Mouse (Mus musculus): ENCODE results near the gene Gpr45.
A peak's percentile ranks its signal among the peaks of the same experiment; 100 is the strongest.
"Not testable (repeated sequence)": the region's sequence is repeated elsewhere in the genome, so short reads cannot be mapped to it uniquely, and the experiment has no call there.

Gene Gpr45

GRCm38 (mm10) chr1:42952734-42953481 is at the start of gene Gpr45:
Gene Gpr45, plus strand, starts transcription at chr1:42952872.
- peak; percentile 48 for DNase-seq (ENCODE audit: low read depth, low spot score)

GRCm38 (mm10) chr1:42905148-42905547 is 47.5 kb upstream of the Gpr45 start:
- no peak for DNase-seq (ENCODE audit: low read depth, low spot score)

GRCm38 (mm10) chr1:42906696-42907095 is 46.0 kb upstream of the Gpr45 start:
- DNase-seq (ENCODE audit: low read depth, low spot score), result no peak

DNA sequence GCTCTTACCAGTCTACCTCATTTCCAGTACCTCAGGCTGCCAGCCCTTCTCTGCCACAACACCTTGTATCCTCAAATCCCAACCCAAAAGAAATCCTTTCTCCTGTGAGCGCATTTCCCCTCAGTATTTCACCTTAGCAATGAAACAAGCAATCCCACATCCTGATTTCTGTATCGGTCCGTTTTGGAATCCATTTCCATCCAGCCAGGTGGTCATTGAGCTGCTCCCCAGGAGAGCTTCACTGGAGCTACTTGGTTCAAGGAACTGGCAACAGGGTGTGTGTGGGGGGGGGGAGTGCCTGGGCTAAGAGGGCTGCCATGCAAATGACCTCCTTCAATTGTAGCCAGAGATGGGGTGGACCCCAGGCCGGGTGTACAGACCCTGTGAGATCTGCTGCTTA is 45.5 kb upstream of the Gpr45 start:
- DNase-seq (ENCODE audit: low read depth, low spot score), result peak; percentile 57

GRCm38 (mm10) chr1:42915062-42915461 is 37.6 kb upstream of the Gpr45 start:
- DNase-seq (ENCODE audit: low read depth, low spot score), result peak; percentile 49

DNA sequence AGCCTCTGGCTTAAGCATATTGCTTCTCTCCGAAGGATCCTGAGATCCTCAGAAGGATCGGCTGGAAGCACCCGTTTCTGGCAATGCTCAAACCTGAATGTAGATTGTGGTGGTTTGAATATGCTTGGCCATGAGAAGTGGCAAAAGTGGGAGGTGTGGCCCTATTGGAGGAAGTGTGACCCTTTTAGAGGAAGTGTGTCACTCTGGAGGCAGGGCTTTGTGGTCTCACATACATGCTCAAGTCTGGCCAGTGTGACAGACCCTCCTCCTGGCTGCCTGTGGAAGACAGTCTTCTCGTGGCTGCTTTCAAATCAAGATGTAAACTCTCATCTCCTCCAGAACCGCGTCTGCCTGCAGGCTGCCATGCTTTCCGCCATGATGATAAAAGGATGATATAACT is 36.0 kb upstream of the Gpr45 start:
- no peak for DNase-seq (ENCODE audit: low read depth, low spot score)

DNA sequence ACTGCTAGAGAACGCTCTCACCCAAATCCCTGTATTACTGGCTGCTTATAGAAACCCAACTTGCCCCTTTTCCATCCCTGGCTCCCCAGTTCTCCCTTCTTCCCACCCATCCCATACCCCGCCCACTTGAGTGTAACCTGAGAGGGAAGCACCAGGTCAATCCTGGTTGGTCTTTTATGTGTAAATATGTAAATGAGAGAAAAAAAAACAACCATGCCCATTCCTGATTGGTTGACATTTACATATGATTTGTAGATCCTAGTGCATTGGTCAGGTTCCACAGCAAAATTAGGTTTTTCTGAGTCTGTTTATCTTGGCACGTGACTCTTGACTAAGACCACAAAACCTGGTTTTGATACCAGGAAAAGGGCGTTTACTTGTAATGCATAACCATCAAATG is 34.8 kb upstream of the Gpr45 start:
- DNase-seq (ENCODE audit: low read depth, low spot score), result peak; percentile 86

DNA sequence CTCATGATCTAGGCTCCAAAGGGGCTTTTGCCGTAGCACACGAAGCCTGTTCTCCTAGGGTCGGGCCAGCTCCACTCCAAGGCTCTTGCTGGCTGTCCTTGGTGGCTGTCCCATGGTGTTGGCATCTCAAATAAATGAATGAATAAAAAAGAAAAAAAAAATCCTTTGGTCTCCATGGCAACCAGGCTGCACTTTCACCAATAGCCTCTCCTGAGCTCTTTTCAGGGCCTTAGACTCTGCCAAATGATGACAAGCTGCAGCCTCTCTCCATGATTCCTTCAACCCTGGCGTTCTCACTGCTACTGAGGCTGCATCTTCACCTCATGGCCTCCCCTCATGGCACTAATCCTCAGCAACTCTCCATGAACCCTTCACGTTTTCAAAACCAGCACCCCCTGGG is 28.7 kb upstream of the Gpr45 start:
- no peak for DNase-seq (ENCODE audit: low read depth, low spot score)

GRCm38 (mm10) chr1:42933613-42934012 is 19.1 kb upstream of the Gpr45 start:
- DNase-seq (ENCODE audit: low read depth, low spot score), result no peak

DNA sequence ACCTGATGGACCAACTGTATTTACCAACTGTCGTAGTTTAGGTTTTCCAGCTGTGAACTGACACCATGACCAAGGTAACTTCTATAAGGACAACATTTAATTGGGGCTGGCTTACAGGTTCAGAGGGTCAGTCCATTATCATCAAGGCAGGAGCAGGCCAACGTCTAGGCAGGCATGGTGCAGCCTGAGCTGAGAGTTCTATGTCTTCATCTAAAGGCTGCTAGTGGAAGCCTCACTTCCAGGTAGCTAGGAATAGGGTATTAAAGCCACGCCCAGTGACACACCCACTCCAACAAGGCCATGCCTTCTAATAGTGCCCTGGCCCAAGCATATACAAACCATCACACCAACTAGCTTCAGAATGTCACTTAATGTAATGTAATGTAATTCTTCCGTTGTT is 4.2 kb upstream of the Gpr45 start:
- no peak for DNase-seq (ENCODE audit: low read depth, low spot score)

DNA sequence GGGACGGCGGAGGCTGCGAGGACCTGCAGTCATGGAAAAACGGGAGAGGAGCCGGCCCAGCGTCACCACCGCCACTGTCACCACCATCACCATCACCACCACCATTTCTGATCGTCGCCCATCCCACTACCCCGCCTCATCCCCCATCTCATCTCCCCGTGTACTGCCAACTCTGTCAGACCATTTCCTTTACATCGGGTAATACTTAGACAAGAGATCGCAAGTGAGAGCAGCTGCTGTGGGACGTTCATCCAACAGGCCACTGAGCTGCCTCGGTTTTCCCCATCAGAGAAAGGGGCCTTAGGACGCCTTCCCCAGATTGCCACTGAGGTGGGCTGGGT is 780 bp downstream of the Gpr45 start:
- peak; percentile 16 for DNase-seq (ENCODE audit: low read depth, low spot score)

GRCm38 (mm10) chr1:42956828-42957227 is 4.2 kb downstream of the Gpr45 start:
- DNase-seq (ENCODE audit: low read depth, low spot score), result no peak

DNA sequence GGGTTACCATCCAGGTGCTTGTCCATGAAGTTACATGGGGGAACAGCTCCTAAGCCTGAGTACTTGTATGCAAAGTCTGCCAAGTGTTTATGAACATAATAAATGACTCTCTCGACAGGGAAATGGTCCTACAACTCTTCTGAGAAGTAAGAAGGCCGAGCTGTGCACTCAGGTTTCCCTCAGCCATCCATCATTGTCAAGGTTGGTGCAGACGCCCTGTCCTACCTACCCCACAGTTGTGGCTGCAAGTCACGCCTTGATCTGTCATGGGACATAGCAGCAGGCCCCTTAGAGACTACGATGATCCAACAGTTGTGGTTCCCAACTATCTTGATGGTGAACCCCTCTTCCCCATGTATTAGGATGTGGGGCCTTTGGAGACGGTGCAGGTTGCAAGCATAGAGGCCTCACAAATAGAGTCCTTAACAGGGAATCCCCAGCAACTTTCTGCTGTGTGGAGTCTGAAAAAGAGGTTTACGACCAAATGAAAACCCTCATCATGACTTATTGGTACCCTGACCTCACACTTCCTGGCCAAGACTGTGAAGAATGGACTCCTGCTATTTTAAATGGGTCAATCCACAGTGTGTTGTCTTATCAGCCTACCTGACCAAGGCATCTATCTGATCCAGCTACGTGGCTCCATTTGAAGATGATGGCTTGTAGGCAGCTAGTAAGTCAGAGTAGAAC is 30.6 kb downstream of the Gpr45 start:
- DNase-seq (ENCODE audit: low read depth, low spot score), result no peak

DNA sequence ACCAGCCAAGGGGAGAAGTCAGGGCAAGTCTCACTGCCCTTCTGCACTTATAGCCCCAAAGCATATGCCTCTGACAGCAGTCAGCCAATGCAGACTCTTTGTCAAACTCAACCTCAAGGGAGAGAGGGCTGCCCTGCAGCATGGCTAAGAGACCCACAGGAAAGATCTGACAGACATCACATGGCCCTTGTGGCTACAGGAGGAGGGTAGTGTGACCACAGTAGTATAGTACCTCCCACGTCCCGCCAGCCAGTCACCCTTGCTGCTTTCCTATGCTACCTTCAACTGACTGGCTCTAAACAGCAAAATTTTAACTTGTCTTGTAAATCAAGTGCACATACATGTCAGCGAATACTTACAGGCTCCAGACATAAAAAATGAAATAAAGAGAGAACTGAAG is 31.4 kb downstream of the Gpr45 start:
- no peak for DNase-seq (ENCODE audit: low read depth, low spot score)

- no peak for DNase-seq (ENCODE audit: low read depth, low spot score)
These were observed 36.3 kb downstream of the Gpr45 start for GRCm38 (mm10) chr1:42988996-42989395.

DNA sequence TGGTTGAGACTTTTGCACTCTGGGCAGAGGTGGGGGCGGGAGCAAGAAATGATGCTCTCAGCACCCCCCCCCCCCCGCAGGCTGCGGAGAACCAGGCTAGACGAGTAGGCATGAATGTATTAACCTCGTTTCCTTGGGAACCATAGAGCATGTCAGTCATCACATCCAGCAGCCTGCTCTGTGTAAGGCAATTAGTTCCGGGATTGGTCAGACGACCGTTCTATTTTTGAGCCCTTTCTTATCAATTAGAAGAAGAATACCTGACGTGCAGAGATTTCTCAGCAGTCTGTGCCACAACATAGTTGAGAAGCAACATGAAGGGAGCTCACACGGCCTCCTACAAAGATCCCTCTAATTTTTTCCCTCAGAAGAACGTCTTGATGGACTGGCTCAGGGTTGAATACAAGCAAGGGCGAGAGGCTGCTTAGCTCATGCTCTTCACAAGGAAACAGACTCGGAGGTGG is 53.4 kb downstream of the Gpr45 start:
- DNase-seq (ENCODE audit: low read depth, low spot score), result no peak

- DNase-seq (ENCODE audit: low read depth, low spot score), result no peak
These were observed 53.9 kb downstream of the Gpr45 start for GRCm38 (mm10) chr1:43006524-43006923.

DNA sequence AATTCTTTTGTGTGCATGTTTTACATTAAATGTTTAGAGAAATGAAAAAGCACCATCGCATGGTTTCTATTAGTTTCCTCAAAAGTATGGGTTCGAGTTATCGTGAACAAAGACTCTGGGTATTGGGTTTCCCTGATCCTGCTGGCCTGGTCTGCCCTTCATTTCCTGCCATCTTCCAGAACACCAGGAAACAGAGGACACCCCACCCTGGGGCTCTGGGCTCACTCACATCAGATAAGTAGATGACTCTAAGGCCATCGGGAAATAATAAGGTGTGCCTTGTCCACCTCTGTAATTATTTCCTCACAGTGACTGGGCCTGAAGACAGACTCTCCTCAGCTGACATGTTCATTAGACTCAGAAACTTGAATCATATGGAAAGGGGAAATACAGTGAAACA is 57.8 kb downstream of the Gpr45 start:
- DNase-seq (ENCODE audit: low read depth, low spot score), result no peak

- not testable (repeated sequence) for DNase-seq (ENCODE audit: low read depth, low spot score)
These were observed 62.5 kb downstream of the Gpr45 start for GRCm38 (mm10) chr1:43015153-43015685.

DNA sequence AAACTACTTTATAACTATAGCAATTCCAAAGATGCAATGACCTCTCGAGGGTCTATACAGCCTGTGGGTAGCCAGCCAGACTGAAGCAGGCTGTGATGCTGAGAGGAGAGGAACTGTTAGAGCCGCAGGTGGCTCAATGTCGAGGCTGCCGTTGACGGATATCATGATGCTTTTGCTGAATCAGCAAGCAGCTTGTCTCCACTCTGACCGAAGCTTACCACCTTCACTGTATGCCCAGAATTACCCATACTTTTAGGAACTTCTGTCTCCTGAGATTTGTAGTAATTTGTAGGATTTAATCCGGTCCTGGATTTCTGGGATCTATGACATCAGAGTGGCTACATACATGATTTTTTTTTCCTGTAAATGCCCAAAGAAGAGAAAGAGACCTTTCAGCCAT is 83.3 kb downstream of the Gpr45 start:
- no peak for DNase-seq (ENCODE audit: low read depth, low spot score)

DNA sequence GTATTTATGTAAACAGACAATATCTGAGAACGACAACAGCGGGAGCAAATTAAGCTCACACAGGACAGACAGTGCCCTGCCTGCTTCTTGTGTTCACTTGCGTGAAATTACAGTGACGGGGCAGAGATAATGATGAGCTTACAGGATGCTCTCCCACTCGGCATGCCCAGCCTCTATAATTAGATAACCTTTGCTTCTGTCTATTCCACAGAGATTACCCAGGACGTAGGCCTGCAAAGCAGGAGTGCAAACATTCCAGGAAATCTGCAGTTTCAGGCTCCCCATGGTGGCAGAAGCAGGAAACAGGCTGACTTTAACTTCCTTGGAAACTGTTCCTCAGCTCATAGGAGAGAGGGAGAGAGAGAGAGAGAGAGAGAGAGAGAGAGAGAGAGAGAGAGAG is 89.6 kb downstream of the Gpr45 start:
- DNase-seq (ENCODE audit: low read depth, low spot score), result no peak

DNA sequence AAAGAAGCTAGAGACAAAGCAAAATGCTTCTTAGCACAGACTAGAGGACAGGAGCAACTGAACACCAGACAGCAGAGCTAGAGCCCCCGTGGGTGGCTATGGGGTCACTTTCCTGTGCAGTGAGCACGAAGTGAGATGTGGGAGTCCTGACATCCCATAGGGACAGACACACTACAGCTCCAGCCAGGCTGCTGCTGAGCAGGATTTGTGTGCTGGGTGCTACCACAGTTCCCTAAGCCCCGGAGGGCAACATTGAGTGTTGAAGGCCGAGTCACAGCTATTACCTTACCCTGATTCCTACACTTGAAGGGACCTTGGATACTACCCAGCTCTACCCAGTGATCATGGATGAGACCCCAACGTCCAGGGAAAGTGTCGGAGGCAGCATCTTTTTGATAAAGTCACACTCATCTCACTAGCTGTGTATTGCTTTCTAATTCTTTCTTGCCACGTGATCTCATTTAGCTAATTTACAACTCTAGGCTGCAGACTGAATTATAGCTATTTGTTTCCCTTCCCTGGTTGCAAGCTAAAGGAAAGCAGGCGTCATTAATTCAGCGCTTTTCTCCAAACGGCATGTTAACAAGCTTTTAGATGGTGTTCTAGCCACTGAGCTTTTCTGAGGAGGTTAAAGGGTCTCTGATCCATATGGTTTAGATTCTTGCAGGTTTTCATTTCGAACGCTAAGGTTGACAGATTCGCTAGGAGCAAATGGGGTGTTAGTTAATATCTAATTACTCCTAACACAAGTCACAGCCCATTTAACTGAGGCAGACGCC is 92.7 kb downstream of the Gpr45 start:
- no peak for DNase-seq (ENCODE audit: low read depth, low spot score)

Data from R1 (cell line).